22 mouse cellular contexts compared by ENCODE assay signal in the genomic region with DNA sequence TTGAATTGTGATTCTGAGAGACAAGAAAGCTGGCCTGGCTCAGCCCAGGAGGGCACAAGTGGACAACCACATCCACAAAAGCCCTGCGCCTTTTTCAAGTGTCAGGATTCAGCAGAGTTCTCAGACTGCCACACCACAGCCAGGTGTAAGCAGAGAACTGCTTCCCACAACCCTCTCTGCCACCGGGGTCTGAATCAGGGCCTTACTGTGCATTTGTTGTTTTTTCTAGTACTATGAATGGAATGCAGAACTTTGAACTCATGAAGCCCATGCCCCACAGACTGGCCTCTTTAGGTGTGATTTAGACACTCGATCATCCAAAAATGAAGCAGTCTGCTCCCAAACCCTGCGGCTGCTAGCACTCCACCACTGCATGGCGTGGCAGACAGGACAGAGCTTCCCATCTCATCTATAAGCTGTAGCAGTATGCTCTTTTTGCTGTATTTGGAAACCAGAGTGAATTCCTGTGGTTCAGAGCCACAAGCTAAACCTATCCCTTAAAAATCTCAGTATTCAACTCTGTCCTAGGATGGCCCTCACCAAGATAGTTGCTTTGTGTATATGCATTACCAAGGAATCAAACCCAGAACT. TPM values are rescaled to one million over a fixed set of nuclear protein-coding genes. Genes with fewer than 3 reads are reported as not detected.
A peak's percentile ranks its signal among the peaks of the same experiment; 100 is the strongest.
DNase-seq lines count a peak whose midpoint lies in the region; ATAC-seq and TF ChIP-seq lines count a peak whose summit lies in the region.
"Had no signal": no experiment of that assay in that cellular context is flagged by ENCODE, and none has a peak within 500 bp of the region (broad histone marks: within the 10 kb centered on the region; RNA-seq: fewer than 3 reads in every experiment).

No protein-coding gene starts in this region.

- WGBS in limb, embryonic 13.5 days: 81% methylated on average over 5 of the region's 5 CpGs

- no peaks in the 10 kb centered on the region for H3K9me3 ChIP-seq in MEL (replicated peaks; ENCODE audit: insufficient read depth, low read length)
- H3K9me3 ChIP-seq in limb, embryonic 13.5 days: no peaks in the 10 kb centered on the region
- H3K9me3 ChIP-seq: forebrain, embryonic 15.5 days; hindbrain, embryonic 15.5 days; neural tube, embryonic 15.5 days; stomach, embryonic 15.5 days had no signal

- H3K36me3 ChIP-seq in MEL (ENCODE audit: control insufficient read depth in 1 of 2, insufficient read depth in 2 of 2, low read length in 2 of 2): peaks cover 0 to 13% of the 10 kb centered on the region in 2 experiments; a peak in 2 of 4 replicates
- peaks cover 40% of the 10 kb centered on the region for H3K36me3 ChIP-seq in limb, embryonic 13.5 days

- no peak overlapping the region for H3K4me3 ChIP-seq in MEL (ENCODE audit: control insufficient read depth in 1 of 2, insufficient read depth in 1 of 2, low read depth in 2 of 2, low read length in 2 of 2)
- H3K4me3 ChIP-seq in limb, embryonic 13.5 days: no peak overlapping the region
- H3K4me3 ChIP-seq: forebrain, embryonic 15.5 days; hindbrain, embryonic 15.5 days; layer of hippocampus, adult 2 months; left cerebral cortex, adult 2 months; neural tube, embryonic 15.5 days; stomach, embryonic 15.5 days had no signal

- no peak for TF ChIP-seq POLR2A in MEL (IDR thresholded peaks at IDR 0.05; ENCODE audit: control insufficient read depth in 1 of 2, insufficient read depth in 1 of 2, low read depth in 1 of 2, low read length in 2 of 2, poor library complexity in 1 of 2)

- no peak for TF ChIP-seq RAD21 in MEL (IDR thresholded peaks at IDR 0.05; ENCODE audit: low read depth, low read length)

- H3K4me1 ChIP-seq in MEL (ENCODE audit: control insufficient read depth in 1 of 2, insufficient read depth in 2 of 2, low read length in 2 of 2): peaks cover 6 to 20% of the 10 kb centered on the region in 2 experiments
- peaks cover 7% of the 10 kb centered on the region; the same call in 1 of the 2 replicates for H3K4me1 ChIP-seq in limb, embryonic 13.5 days
- H3K4me1 ChIP-seq: forebrain, embryonic 15.5 days; hindbrain, embryonic 15.5 days; neural tube, embryonic 15.5 days had no signal

- TF ChIP-seq CTCF in MEL (IDR thresholded peaks at IDR 0.05 in 2 of 3, conservative IDR thresholded peaks at IDR 0.05 in 1 of 3; ENCODE audit: control insufficient read depth in 1 of 3, insufficient read depth in 1 of 3, low read depth in 2 of 3, low read length in 3 of 3, poor library complexity in 1 of 3, severe bottlenecking in 1 of 3): no peak

- H3K27me3 ChIP-seq in MEL (ENCODE audit: control insufficient read depth in 1 of 2, insufficient read depth in 2 of 2, low read length in 2 of 2): no peaks in the 10 kb centered on the region
- H3K27me3 ChIP-seq in limb, embryonic 13.5 days: no peaks in the 10 kb centered on the region
- H3K27me3 ChIP-seq: forebrain, embryonic 15.5 days; hindbrain, embryonic 15.5 days; neural tube, embryonic 15.5 days; stomach, embryonic 15.5 days had no signal

- peak; percentile 31 for ATAC-seq in frontal cortex, adult (ENCODE audit: low TSS enrichment)
- ATAC-seq in limb, embryonic 13.5 days (ENCODE audit: low FRiP score, low read depth): no peak
- ATAC-seq: forebrain, embryonic 15.5 days; lung, postnatal 0 days had no signal

- H3K4me2 ChIP-seq in limb, embryonic 13.5 days (replicated peaks): no peak overlapping the region
- H3K4me2 ChIP-seq: forebrain, embryonic 15.5 days; hindbrain, embryonic 15.5 days; neural tube, embryonic 15.5 days; stomach, embryonic 15.5 days had no signal

- no peak for DNase-seq in frontal cortex, adult 2 months (ENCODE audit: extremely low spot score in 1 of 2, low spot score in 1 of 2)
- DNase-seq in MEL (ENCODE audit: low read depth, low spot score): no peak
- peak; percentile 41 to 42 for DNase-seq in kidney, adult 8-10 months
- DNase-seq in lung, postnatal 25 days (ENCODE audit: low spot score): no peak
- no peak for DNase-seq in adrenal gland, postnatal 36 days
- DNase-seq in spleen, postnatal 10 days (ENCODE audit: low spot score in 2 of 2): no peak
- DNase-seq: cerebellum, adult 11-12 months; heart, adult 18-20 months; thymus, postnatal 14 days had no signal

- H3K79me2 ChIP-seq in MEL (ENCODE audit: control insufficient read depth, insufficient read depth, low read length, poor library complexity): no peaks in the 10 kb centered on the region

- no peak for TF ChIP-seq EP300 in MEL (IDR thresholded peaks at IDR 0.05; ENCODE audit: low read depth in 1 of 2, low read length in 2 of 2)

- H3K9ac ChIP-seq in MEL (ENCODE audit: control insufficient read depth, low read depth, low read length, poor library complexity, severe bottlenecking): peak overlapping the region; percentile 28
- H3K9ac ChIP-seq in limb, embryonic 13.5 days: no peak overlapping the region
- H3K9ac ChIP-seq: forebrain, embryonic 15.5 days; hindbrain, embryonic 15.5 days; neural tube, embryonic 15.5 days; stomach, embryonic 15.5 days had no signal

- peak overlapping the region; percentile 55 for H3K27ac ChIP-seq in MEL (ENCODE audit: control insufficient read depth, low read depth, low read length)
- peak overlapping the region; percentile 22; the same call in 1 of the 2 replicates for H3K27ac ChIP-seq in limb, embryonic 13.5 days
- H3K27ac ChIP-seq: forebrain, embryonic 15.5 days; hindbrain, embryonic 15.5 days; layer of hippocampus, adult 2 months; left cerebral cortex, adult 2 months; neural tube, embryonic 15.5 days had no signal

TF ChIP-seq in MEL, 35 proteins besides CTCF, POLR2A, EP300 and RAD21:
- TF ChIP-seq ELF1 (IDR thresholded peaks at IDR 0.05; ENCODE audit: low read depth, low read length) (no peak), ZMIZ1 (IDR thresholded peaks at IDR 0.05; ENCODE audit: low read depth, low read length) (no peak), SIN3A (IDR thresholded peaks at IDR 0.05; ENCODE audit: low read length) (no peak), POLR2AphosphoS2 (IDR thresholded peaks at IDR 0.05; ENCODE audit: low read length) (no peak), MXI1 (IDR thresholded peaks at IDR 0.05; ENCODE audit: low read depth, low read length) (no peak), TCF12 (IDR thresholded peaks at IDR 0.05; ENCODE audit: low read depth, low read length) (no peak), TAL1 (IDR thresholded peaks at IDR 0.05; ENCODE audit: low read length) (no peak), ZNF384 (IDR thresholded peaks at IDR 0.05; ENCODE audit: low read depth, low read length) (no peak), USF1 (IDR thresholded peaks at IDR 0.05; ENCODE audit: low read depth, low read length) (no peak), ETS1 (IDR thresholded peaks at IDR 0.05; ENCODE audit: low read depth, low read length) (no peak), POLR2AphosphoS5 (IDR thresholded peaks at IDR 0.05; ENCODE audit: borderline replicate concordance, low read depth, low read length) (no peak), KAT2A (conservative IDR thresholded peaks at IDR 0.05; ENCODE audit: low read depth, low read length) (no peak), HCFC1 (IDR thresholded peaks at IDR 0.05; ENCODE audit: low read depth, low read length) (no peak), USF2 (IDR thresholded peaks at IDR 0.05; ENCODE audit: borderline replicate concordance in 1 of 2, insufficient read depth in 1 of 2, low read depth in 1 of 2, low read length in 2 of 2) (no peak)

RNA-seq across cellular contexts. Expression of a gene that starts 6.1 kb away (rescaled TPM):
- polyA plus RNA-seq in frontal cortex, adult 2 months (2012; rRNA removed): 2.9 and 3.5 TPM in 2 replicates
- total RNA-seq in MEL (2012; rRNA removed): 109 and 160 TPM in 2 replicates
- 100 to 1,000 TPM in 1 of 2 experiments, not detected in 1; 118 TPM for polyA plus RNA-seq in MEL (2012; ENCODE audit: insufficient read depth in 1 of 2, insufficient read length in 2 of 2, low read depth in 1 of 2, low replicate concordance in 2 of 2, missing spikeins in 1 of 2)
- polyA plus RNA-seq in limb, embryonic 13.5 days (2015; fragmentation: Nextera tagmentation; extraction: Ambion mirVana): 50.8 and 51.5 TPM in 2 replicates
- total RNA-seq in adrenal gland, postnatal 36 days (2021): 1 to 10 TPM; 7.5 to 9.1 TPM

RNA-seq across cellular contexts. Expression of a gene that starts 26.1 kb away (rescaled TPM):
- 6.4 and 7.7 TPM in 2 replicates for polyA plus RNA-seq in frontal cortex, adult 2 months (2012; rRNA removed)
- not detected in 2 replicates for total RNA-seq in MEL (2012; rRNA removed)
- under 1 TPM in 1 of 2 experiments, not detected in 1; 0.13 TPM for polyA plus RNA-seq in MEL (2012; ENCODE audit: insufficient read depth in 1 of 2, insufficient read length in 2 of 2, low read depth in 1 of 2, low replicate concordance in 2 of 2, missing spikeins in 1 of 2)
- 0.87 and 0.90 TPM in 2 replicates for polyA plus RNA-seq in limb, embryonic 13.5 days (2015; fragmentation: Nextera tagmentation; extraction: Ambion mirVana)
- under 1 TPM; 0.23 to 0.26 TPM for total RNA-seq in adrenal gland, postnatal 36 days (2021)
- total RNA-seq: gastrocnemius, adult 8-10 months had no signal

RNA-seq across cellular contexts. Expression of a gene that starts 28.9 kb away (rescaled TPM):
- polyA plus RNA-seq in frontal cortex, adult 2 months (2012; rRNA removed): 678 and 795 TPM in 2 replicates
- 37.4 and 41.1 TPM in 2 replicates for total RNA-seq in MEL (2012; rRNA removed)
- polyA plus RNA-seq in MEL (2012; ENCODE audit: insufficient read depth in 1 of 2, insufficient read length in 2 of 2, low read depth in 1 of 2, low replicate concordance in 2 of 2, missing spikeins in 1 of 2): 100 to 1,000 TPM; 140 to 239 TPM
- 39.1 and 41.0 TPM in 2 replicates for polyA plus RNA-seq in limb, embryonic 13.5 days (2015; fragmentation: Nextera tagmentation; extraction: Ambion mirVana)
- total RNA-seq in adrenal gland, postnatal 36 days (2021): 100 to 1,000 TPM; 132 to 140 TPM

RNA-seq across cellular contexts. Expression of a gene that starts 43.9 kb away (rescaled TPM):
- 6.3 and 6.8 TPM in 2 replicates for polyA plus RNA-seq in frontal cortex, adult 2 months (2012; rRNA removed)
- 0.13 and 0.23 TPM in 2 replicates for total RNA-seq in MEL (2012; rRNA removed)
- under 1 TPM in 1 of 2 experiments, not detected in 1; 0.14 TPM for polyA plus RNA-seq in MEL (2012; ENCODE audit: insufficient read depth in 1 of 2, insufficient read length in 2 of 2, low read depth in 1 of 2, low replicate concordance in 2 of 2, missing spikeins in 1 of 2)
- polyA plus RNA-seq in limb, embryonic 13.5 days (2015; fragmentation: Nextera tagmentation; extraction: Ambion mirVana): 2.1 and 2.4 TPM in 2 replicates
- 1 to 10 TPM; 1.1 to 1.3 TPM for total RNA-seq in adrenal gland, postnatal 36 days (2021)
- polyA plus RNA-seq: forebrain, embryonic 15.5 days; hindbrain, embryonic 15.5 days had no signal

RNA-seq across cellular contexts. Expression of a gene that starts 55.6 kb away (rescaled TPM):
- 0.10 and 0.25 TPM in 2 replicates for polyA plus RNA-seq in frontal cortex, adult 2 months (2012; rRNA removed)
- total RNA-seq in MEL (2012; rRNA removed): not detected in 2 replicates
- polyA plus RNA-seq in MEL (2012; ENCODE audit: insufficient read depth in 1 of 2, insufficient read length in 2 of 2, low read depth in 1 of 2, low replicate concordance in 2 of 2, missing spikeins in 1 of 2): not detected
- polyA plus RNA-seq in limb, embryonic 13.5 days (2015; fragmentation: Nextera tagmentation; extraction: Ambion mirVana): not detected in 2 replicates
- total RNA-seq in adrenal gland, postnatal 36 days (2021): not detected
- total RNA-seq: gastrocnemius, adult 8-10 months; heart, adult 18-20 months; layer of hippocampus, adult 2 months had no signal
- polyA plus RNA-seq: heart, postnatal 0 days; limb, embryonic 14.5 days; lung, postnatal 0 days; small intestine, adult 2 months; stomach, embryonic 15.5 days had no signal

Comparison
In these comparisons a context has a peak if more than half of its experiments do, and no peak if none do; other contexts are left out.
1. DNase-seq: peak in kidney, adult 8-10 months (2 of 2); none in frontal cortex, adult 2 months (0 of 2), MEL (single experiment), lung, postnatal 25 days (single experiment), adrenal gland, postnatal 36 days (0 of 2) and spleen, postnatal 10 days (0 of 2).